Comparison of ENCODE assay signal across 12 mouse cellular contexts in the genomic region with DNA sequence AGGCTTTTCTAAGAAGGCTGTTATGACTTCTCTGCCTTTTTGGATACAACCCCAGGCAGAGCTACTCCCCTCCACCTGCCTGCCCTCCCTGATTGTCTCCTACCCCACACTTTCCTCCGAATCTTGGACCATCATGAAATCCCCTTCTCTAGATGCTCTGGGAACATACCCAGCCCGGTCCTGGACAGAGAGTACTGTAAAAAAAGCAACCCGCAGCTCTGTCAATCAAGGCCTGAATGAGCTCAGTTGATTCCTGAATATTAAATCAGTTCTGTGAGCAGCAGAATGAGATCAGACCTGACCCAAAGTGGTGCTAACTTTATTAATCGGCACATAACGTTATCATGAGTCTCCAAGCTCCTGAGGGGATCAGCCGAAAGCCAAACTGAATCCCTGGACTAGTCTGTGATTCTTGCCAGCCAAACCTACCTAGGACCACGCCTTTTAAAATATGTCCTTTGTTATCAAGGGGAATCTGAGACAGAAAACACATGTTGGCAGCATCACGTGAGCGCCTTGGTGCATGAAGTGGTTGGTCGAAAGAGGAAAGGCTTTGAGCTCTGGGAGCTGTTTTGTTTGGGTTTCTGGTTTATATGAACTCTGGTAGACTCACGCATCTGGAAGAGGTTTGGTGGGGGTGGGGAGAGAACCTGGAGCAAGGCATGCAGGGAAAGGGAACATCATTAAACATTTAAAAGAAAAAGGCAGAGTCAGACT.
DNase-seq lines count a peak whose midpoint lies in the region; ATAC-seq and TF ChIP-seq lines count a peak whose summit lies in the region.
"Had no signal": no experiment of that assay in that cellular context is flagged by ENCODE, and none has a peak within 500 bp of the region (broad histone marks: within the 10 kb centered on the region; RNA-seq: fewer than 3 reads in every experiment).

No protein-coding gene starts in this region.

- TF ChIP-seq POLR2A in heart, adult 2 months (IDR thresholded peaks at IDR 0.05; ENCODE audit: insufficient read depth, low read depth, low read length): no peak

- 66% methylated on average over 11 of the region's 11 CpGs for WGBS in heart, embryonic 13.5 days
- WGBS in heart, adult 2 months: 80% methylated on average over 11 of the region's 11 CpGs
- WGBS in heart, postnatal 0 days: 64% methylated on average over 11 of the region's 11 CpGs
- WGBS in limb, embryonic 15.5 days: 28% methylated on average over 11 of the region's 11 CpGs

- no peaks in the 10 kb centered on the region for H3K36me3 ChIP-seq in heart, embryonic 13.5 days
- no peaks in the 10 kb centered on the region for H3K36me3 ChIP-seq in heart, adult 2 months (ENCODE audit: control insufficient read depth, insufficient read depth, low read length)
- H3K36me3 ChIP-seq in heart, postnatal 0 days (replicated peaks; ENCODE audit: control insufficient read depth, insufficient read depth, low read length): no peaks in the 10 kb centered on the region
- H3K36me3 ChIP-seq in limb, embryonic 15.5 days: no peaks in the 10 kb centered on the region
- H3K36me3 ChIP-seq: kidney, embryonic 15.5 days had no signal

- DNase-seq in heart, adult 2 months: no peak
- peak; percentile 73 for DNase-seq in embryo, embryonic 10.5 days (ENCODE audit: low spot score)
- DNase-seq in heart, postnatal 0 days (ENCODE audit: low spot score): no peak
- no peak for DNase-seq in lung, postnatal 25 days (ENCODE audit: low spot score)
- no peak for DNase-seq in urinary bladder, postnatal 25 days (ENCODE audit: low spot score)
- DNase-seq: cerebellum, adult 8-10 months; lung, postnatal 4 days; thymus, adult 2 months had no signal

- peak overlapping the region; percentile 49 for H3K4me3 ChIP-seq in heart, embryonic 13.5 days
- no peak overlapping the region for H3K4me3 ChIP-seq in heart, adult 2 months
- no peak overlapping the region for H3K4me3 ChIP-seq in heart, postnatal 0 days (ENCODE audit: low read depth, low read length)
- no peak overlapping the region for H3K4me3 ChIP-seq in limb, embryonic 15.5 days
- H3K4me3 ChIP-seq: kidney, embryonic 15.5 days had no signal

- H3K27me3 ChIP-seq in heart, embryonic 13.5 days (replicated peaks): no peaks in the 10 kb centered on the region
- H3K27me3 ChIP-seq in heart, adult 2 months (ENCODE audit: control insufficient read depth, insufficient read depth, low read length): no peaks in the 10 kb centered on the region
- H3K27me3 ChIP-seq in heart, postnatal 0 days (ENCODE audit: control insufficient read depth, insufficient read depth, low read length): no peaks in the 10 kb centered on the region
- H3K27me3 ChIP-seq in limb, embryonic 15.5 days: no peaks in the 10 kb centered on the region
- H3K27me3 ChIP-seq: kidney, embryonic 15.5 days had no signal

- H3K9me3 ChIP-seq in heart, embryonic 13.5 days: no peaks in the 10 kb centered on the region
- H3K9me3 ChIP-seq in heart, postnatal 0 days (replicated peaks; ENCODE audit: control insufficient read depth, low read length): no peaks in the 10 kb centered on the region
- H3K9me3 ChIP-seq in limb, embryonic 15.5 days: no peaks in the 10 kb centered on the region
- H3K9me3 ChIP-seq: kidney, embryonic 15.5 days had no signal

- ATAC-seq in heart, embryonic 13.5 days (ENCODE audit: extremely low read depth, insufficient number of reproducible peaks, low FRiP score, low TSS enrichment): no peak
- no peak for ATAC-seq in heart, postnatal 0 days (ENCODE audit: insufficient read depth, low read depth)
- ATAC-seq in limb, embryonic 15.5 days (ENCODE audit: insufficient number of reproducible peaks, low FRiP score, low TSS enrichment, low read depth): peak; percentile 61; the same call in 1 of the 2 replicates

- H3K9ac ChIP-seq in heart, embryonic 13.5 days: peak overlapping the region; percentile 71
- no peak overlapping the region for H3K9ac ChIP-seq in heart, adult 2 months (ENCODE audit: low read depth, low read length)
- no peak overlapping the region; the same call in 1 of the 2 replicates for H3K9ac ChIP-seq in heart, postnatal 0 days (replicated peaks; ENCODE audit: low read depth, low read length)
- H3K9ac ChIP-seq in limb, embryonic 15.5 days: no peak overlapping the region
- H3K9ac ChIP-seq: kidney, embryonic 15.5 days had no signal

- no peak overlapping the region for H3K27ac ChIP-seq in heart, embryonic 13.5 days (replicated peaks)
- H3K27ac ChIP-seq in heart, adult 2 months: no peak overlapping the region
- no peak overlapping the region for H3K27ac ChIP-seq in heart, postnatal 0 days (ENCODE audit: low read depth)
- peak overlapping the region; percentile 44 for H3K27ac ChIP-seq in limb, embryonic 15.5 days
- H3K27ac ChIP-seq: kidney, embryonic 15.5 days had no signal

- intact Hi-C loops in heart, adult 2 months (cut with DNase I): no loop called here

- H3K4me1 ChIP-seq in heart, embryonic 13.5 days: peaks cover 80% of the 10 kb centered on the region
- no peaks in the 10 kb centered on the region; the same call in 1 of the 2 replicates for H3K4me1 ChIP-seq in heart, adult 2 months (ENCODE audit: control insufficient read depth, insufficient read depth, low read length)
- peaks cover 23% of the 10 kb centered on the region for H3K4me1 ChIP-seq in heart, postnatal 0 days (ENCODE audit: control insufficient read depth, insufficient read depth)
- H3K4me1 ChIP-seq in limb, embryonic 15.5 days: peaks cover 21% of the 10 kb centered on the region

- no peaks in the 10 kb centered on the region for H3K79me2 ChIP-seq in heart, adult 2 months (replicated peaks; ENCODE audit: control insufficient read depth, insufficient read depth, low read length)

- no peak for TF ChIP-seq EP300 in heart, adult 2 months (IDR thresholded peaks at IDR 0.05; ENCODE audit: insufficient read depth, low read depth, low read length)
- no peak for TF ChIP-seq EP300 in heart, postnatal 0 days (IDR thresholded peaks at IDR 0.05; ENCODE audit: low read depth)

- no peak for TF ChIP-seq CTCF in heart, adult 2 months (IDR thresholded peaks at IDR 0.05)
- TF ChIP-seq CTCF in heart, postnatal 0 days (IDR thresholded peaks at IDR 0.05; ENCODE audit: low read depth): no peak

- H3K4me2 ChIP-seq in heart, embryonic 13.5 days: peak overlapping the region; percentile 71
- peak overlapping the region; percentile 22; the same call in 1 of the 2 replicates for H3K4me2 ChIP-seq in heart, postnatal 0 days (ENCODE audit: low read depth, low read length)
- peak overlapping the region; percentile 26; the same call in 1 of the 2 replicates for H3K4me2 ChIP-seq in limb, embryonic 15.5 days
- H3K4me2 ChIP-seq: kidney, embryonic 15.5 days; liver, embryonic 11.5 days had no signal
